ENCODE assay signal across 15 mouse cellular contexts in the genomic region with DNA sequence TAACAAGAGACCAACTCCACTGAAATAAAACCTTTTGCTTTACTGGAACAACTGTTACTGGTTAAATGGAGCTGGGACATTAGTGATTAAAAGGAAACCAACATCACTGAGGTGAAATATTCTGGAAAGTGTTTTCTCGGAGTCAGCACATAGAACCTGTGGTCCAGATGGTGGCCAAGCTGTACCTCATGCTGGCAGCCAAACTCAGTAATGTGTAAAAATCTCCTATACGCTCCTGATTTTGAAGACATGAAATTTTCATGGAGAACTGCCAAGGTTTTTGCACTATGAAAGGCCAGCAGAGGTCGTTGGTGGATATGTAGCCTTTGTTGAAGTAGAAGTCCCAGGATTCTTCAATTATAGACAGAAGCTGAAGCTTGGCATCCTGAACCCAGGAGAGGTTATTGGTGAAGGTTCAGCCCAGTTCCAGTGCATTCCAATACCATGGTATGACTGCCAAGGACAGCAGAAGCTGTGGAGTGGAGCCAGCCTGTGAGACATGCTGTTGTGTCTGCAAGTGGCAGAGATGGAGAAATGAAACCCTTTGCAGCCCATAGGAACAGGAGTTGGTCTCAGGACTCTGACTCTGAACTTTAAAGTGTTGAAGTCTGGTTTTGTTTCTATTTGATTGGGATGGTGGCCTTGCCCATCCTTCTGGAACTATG. TPM values are rescaled to one million over a fixed set of nuclear protein-coding genes. Genes with fewer than 3 reads are reported as not detected.
DNase-seq lines count a peak whose midpoint lies in the region; ATAC-seq and TF ChIP-seq lines count a peak whose summit lies in the region.
"Had no signal": no experiment of that assay in that cellular context is flagged by ENCODE, and none has a peak within 500 bp of the region (broad histone marks: within the 10 kb centered on the region; RNA-seq: fewer than 3 reads in every experiment).

No protein-coding gene starts in this region.

- H3K27me3 ChIP-seq in hindbrain, postnatal 0 days (ENCODE audit: insufficient read depth, low read length): no peaks in the 10 kb centered on the region
- no peaks in the 10 kb centered on the region for H3K27me3 ChIP-seq in hindbrain, embryonic 14.5 days (ENCODE audit: control insufficient read depth, insufficient read depth, low read length)
- no peaks in the 10 kb centered on the region for H3K27me3 ChIP-seq in intestine, embryonic 15.5 days (replicated peaks)
- H3K27me3 ChIP-seq: limb, embryonic 13.5 days; midbrain, embryonic 13.5 days had no signal

- H3K36me3 ChIP-seq in hindbrain, postnatal 0 days (ENCODE audit: insufficient read depth, low read length): no peaks in the 10 kb centered on the region
- H3K36me3 ChIP-seq in hindbrain, embryonic 14.5 days (replicated peaks; ENCODE audit: control insufficient read depth, insufficient read depth): no peaks in the 10 kb centered on the region
- no peaks in the 10 kb centered on the region for H3K36me3 ChIP-seq in intestine, embryonic 15.5 days
- H3K36me3 ChIP-seq: limb, embryonic 13.5 days; midbrain, embryonic 13.5 days had no signal

- no peak overlapping the region for H3K4me2 ChIP-seq in hindbrain, postnatal 0 days (ENCODE audit: low read depth, low read length)
- H3K4me2 ChIP-seq in hindbrain, embryonic 14.5 days (replicated peaks): no peak overlapping the region
- no peak overlapping the region for H3K4me2 ChIP-seq in intestine, embryonic 15.5 days (replicated peaks)
- H3K4me2 ChIP-seq: limb, embryonic 13.5 days; midbrain, embryonic 13.5 days had no signal

- WGBS in hindbrain, postnatal 0 days: 59% methylated on average over 3 of the region's 3 CpGs
- 79% methylated on average over 3 of the region's 3 CpGs for WGBS in hindbrain, embryonic 14.5 days
- 69% methylated on average over 3 of the region's 3 CpGs for WGBS in intestine, embryonic 15.5 days

- H3K9ac ChIP-seq in hindbrain, postnatal 0 days (replicated peaks; ENCODE audit: low read length): no peak overlapping the region
- no peak overlapping the region for H3K9ac ChIP-seq in hindbrain, embryonic 14.5 days
- H3K9ac ChIP-seq in intestine, embryonic 15.5 days: no peak overlapping the region
- H3K9ac ChIP-seq: limb, embryonic 13.5 days; liver, postnatal 0 days; midbrain, embryonic 13.5 days had no signal

- peak; percentile 48 for DNase-seq in hindbrain, postnatal 0 days (ENCODE audit: low spot score)
- no peak for DNase-seq in hindbrain, embryonic 14.5 days (ENCODE audit: low spot score)
- peak; percentile 94 for DNase-seq in brain, adult 2 months (ENCODE audit: low read depth, low spot score)
- DNase-seq in cerebellum, adult 18-20 months: peak; percentile 77 to 82
- DNase-seq in layer of hippocampus, adult 2 months (ENCODE audit: low spot score in 2 of 2): peak; percentile 2 to 19
- no peak for DNase-seq in kidney, adult 8-10 months
- DNase-seq: adrenal gland, adult 8-10 months; kidney, postnatal 14 days; liver, postnatal 0 days; lung, postnatal 4 days had no signal

- H3K4me1 ChIP-seq in hindbrain, postnatal 0 days (ENCODE audit: insufficient read depth, low read length): no peaks in the 10 kb centered on the region
- H3K4me1 ChIP-seq in hindbrain, embryonic 14.5 days (replicated peaks; ENCODE audit: control insufficient read depth, insufficient read depth, low read length): no peaks in the 10 kb centered on the region
- no peaks in the 10 kb centered on the region for H3K4me1 ChIP-seq in intestine, embryonic 15.5 days (replicated peaks)
- H3K4me1 ChIP-seq: limb, embryonic 13.5 days; midbrain, embryonic 13.5 days had no signal

- H3K27ac ChIP-seq in hindbrain, postnatal 0 days: no peak overlapping the region
- H3K27ac ChIP-seq in hindbrain, embryonic 14.5 days: no peak overlapping the region
- no peak overlapping the region for H3K27ac ChIP-seq in layer of hippocampus, adult 2 months
- H3K27ac ChIP-seq in intestine, embryonic 15.5 days: no peak overlapping the region
- H3K27ac ChIP-seq: limb, embryonic 13.5 days; midbrain, embryonic 13.5 days had no signal

- no peak for ATAC-seq in hindbrain, postnatal 0 days
- no peak for ATAC-seq in hindbrain, embryonic 14.5 days (ENCODE audit: low FRiP score)
- no peak for ATAC-seq in intestine, embryonic 15.5 days
- ATAC-seq: liver, postnatal 0 days; midbrain, embryonic 13.5 days had no signal

- TF ChIP-seq CTCF in hindbrain, postnatal 0 days (IDR thresholded peaks at IDR 0.05; ENCODE audit: low read depth): 0 out of 2 replicates have a peak, but pooled peaks have one; percentile 4
- no peak for TF ChIP-seq CTCF in layer of hippocampus, adult 2 months (conservative IDR thresholded peaks at IDR 0.05)

- no peak overlapping the region for H3K4me3 ChIP-seq in hindbrain, postnatal 0 days (ENCODE audit: low read length)
- no peak overlapping the region for H3K4me3 ChIP-seq in hindbrain, embryonic 14.5 days (replicated peaks; ENCODE audit: low read length)
- no peak overlapping the region for H3K4me3 ChIP-seq in layer of hippocampus, adult 2 months
- H3K4me3 ChIP-seq in intestine, embryonic 15.5 days (replicated peaks): no peak overlapping the region
- H3K4me3 ChIP-seq: erythroblast, embryonic 14.5 days; limb, embryonic 13.5 days; midbrain, embryonic 13.5 days had no signal

- no peaks in the 10 kb centered on the region for H3K9me3 ChIP-seq in hindbrain, postnatal 0 days (ENCODE audit: low read length)
- no peaks in the 10 kb centered on the region for H3K9me3 ChIP-seq in hindbrain, embryonic 14.5 days (ENCODE audit: control insufficient read depth, low read length)
- H3K9me3 ChIP-seq in intestine, embryonic 15.5 days: no peaks in the 10 kb centered on the region
- H3K9me3 ChIP-seq: limb, embryonic 13.5 days; midbrain, embryonic 13.5 days had no signal

RNA-seq across cellular contexts. Expression of a gene that starts 25.6 kb away (rescaled TPM):
- 35.7 and 38.9 TPM in 2 replicates for total RNA-seq in hindbrain, postnatal 0 days (2014; rRNA removed)
- 6.8 and 7.6 TPM in 2 replicates for polyA plus RNA-seq in hindbrain, postnatal 0 days (2015; fragmentation: Nextera tagmentation; extraction: Ambion mirVana)
- polyA plus RNA-seq in hindbrain, embryonic 14.5 days (2014; fragmentation: Nextera tagmentation; extraction: Ambion mirVana): 9.4 and 9.7 TPM in 2 replicates
- total RNA-seq in layer of hippocampus, adult 2 months (2021): 10 to 100 TPM; 41.2 to 44.1 TPM
- polyA plus RNA-seq in intestine, embryonic 15.5 days (2015; fragmentation: Nextera tagmentation; extraction: Ambion mirVana): 1.3 and 1.6 TPM in 2 replicates
- total RNA-seq: granulocyte monocyte progenitor cell, adult 5-6 weeks had no signal
- polyA plus RNA-seq: erythroblast, embryonic 14.5 days; liver, postnatal 0 days had no signal

Comparison
In these comparisons a context has a peak if more than half of its experiments do, and no peak if none do; other contexts are left out.
1. DNase-seq: peak in hindbrain, postnatal 0 days (single experiment), brain, adult 2 months (single experiment), cerebellum, adult 18-20 months (2 of 2) and layer of hippocampus, adult 2 months (2 of 2); none in hindbrain, embryonic 14.5 days (single experiment) and kidney, adult 8-10 months (0 of 2).